Mouse (Mus musculus): Measurements from ENCODE around the gene Evx2.

Evx2 gene

GRCm38 (mm10) chr2:74617706-74618105 lies 41.7 kb downstream of the Evx2 start:
- no peak for DNase-seq (ENCODE audit: low spot score)

DNA sequence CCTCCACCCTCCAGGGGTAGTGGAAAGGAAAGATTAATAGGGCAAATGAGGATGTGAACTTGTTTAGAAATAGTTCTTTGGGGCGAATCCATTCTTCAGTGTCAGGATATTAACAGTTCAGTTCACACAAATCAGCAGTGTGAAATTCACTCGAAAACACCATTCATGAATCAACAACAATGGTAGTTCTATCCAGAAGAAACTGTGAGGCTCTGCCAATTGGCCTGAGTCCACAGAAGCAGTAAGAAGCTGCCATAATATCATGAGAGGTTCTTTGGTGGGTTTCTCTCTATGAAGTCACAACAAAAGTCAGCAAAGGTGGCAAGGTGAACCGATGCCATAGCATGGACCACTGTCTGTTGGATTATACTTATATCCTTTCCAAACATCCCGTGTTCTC lies 48.0 kb downstream of the Evx2 start:
- no peak for DNase-seq (ENCODE audit: low spot score)

- no peak for DNase-seq (ENCODE audit: low spot score)
Measured at GRCm38 (mm10) chr2:74609350-74609749, 50.0 kb downstream of the Evx2 start.

GRCm38 (mm10) chr2:74606087-74606760 lies 53.1 kb downstream of the Evx2 start:
- DNase-seq (ENCODE audit: low spot score): no peak

DNA sequence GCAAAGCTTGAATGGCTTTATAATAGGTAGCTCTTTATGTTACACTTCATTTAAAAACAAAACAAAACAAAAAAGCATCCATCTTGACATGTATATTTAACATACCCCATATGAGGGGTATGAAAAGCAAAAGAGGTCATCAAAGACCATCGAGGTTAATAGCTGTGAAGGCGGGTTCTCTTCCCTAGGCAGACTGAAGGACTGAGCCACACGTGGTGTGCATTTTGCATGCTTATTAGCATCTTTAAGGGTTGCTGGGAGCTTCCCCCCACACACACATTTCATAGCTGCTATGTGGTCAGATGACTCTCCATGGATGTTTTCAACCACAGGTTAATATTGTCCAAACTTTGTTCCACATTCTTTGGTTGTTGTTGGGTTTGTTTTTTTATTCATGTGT lies 55.3 kb downstream of the Evx2 start:
- DNase-seq (ENCODE audit: low spot score): no peak

Data from urinary bladder, postnatal 10 days (tissue).